Mouse (Mus musculus) MEL (cell line): ENCODE results near the gene Slc25a47. TPM values are rescaled to one million over a fixed set of nuclear protein-coding genes. Genes with fewer than 3 reads are reported as not detected.

Experiments
- DNase-seq: peaks from one replicate; pipeline ENCODE4 v3.0.0; 2011; ENCODE audit warnings: low read depth, low spot score
- H3K27ac ChIP-seq: 2 replicates; pipeline ENCODE4 v1.5.1; 2012; ENCODE audit warnings: low read depth, mild to moderate bottlenecking, control low read depth, low read length, moderate library complexity; ENCODE audit not compliant: control insufficient read depth
- H3K27me3 ChIP-seq, 2 experiments: fragments of 150-350 bp in 1 of 2; sonication (generic) in 1 of 2; 2 replicates each; pipeline ENCODE4 v1.6.1; 2012; ENCODE audit warnings: low read length in 2 of 2, mild to moderate bottlenecking in 2 of 2, improper control_type of control experiment in 1 of 2, moderate library complexity in 1 of 2; ENCODE audit not compliant: insufficient read depth in 2 of 2, control insufficient read depth in 1 of 2
- H3K36me3 ChIP-seq, 2 experiments: 2 replicates each; pipeline ENCODE4 v1.6.1; 2012 to 2014; ENCODE audit warnings: low read length in 2 of 2, improper control_type of control experiment in 1 of 2, inconsistent platforms in 1 of 2, mild to moderate bottlenecking in 1 of 2; ENCODE audit not compliant: insufficient read depth in 2 of 2, control insufficient read depth in 1 of 2
- H3K4me1 ChIP-seq, 2 experiments: fragments of 150-350 bp in 1 of 2; sonication (generic) in 1 of 2; 2 replicates each; pipeline ENCODE4 v1.6.1; 2012; ENCODE audit warnings: low read length in 2 of 2, improper control_type of control experiment in 1 of 2, mild to moderate bottlenecking in 1 of 2; ENCODE audit not compliant: insufficient read depth in 2 of 2, control insufficient read depth in 1 of 2
- H3K4me3 ChIP-seq, 2 experiments: fragments of 150-350 bp in 1 of 2; sonication (generic) in 1 of 2; 2 replicates each; pipeline ENCODE4 v1.5.1; 2012; ENCODE audit warnings: low read depth in 2 of 2, low read length in 2 of 2, mild to moderate bottlenecking in 2 of 2, moderate library complexity in 2 of 2, control low read depth in 1 of 2, improper control_type of control experiment in 1 of 2; ENCODE audit not compliant: control insufficient read depth in 1 of 2, insufficient read depth in 1 of 2
- H3K79me2 ChIP-seq: 2 replicates; pipeline ENCODE4 v1.6.1; 2012; ENCODE audit warnings: mild to moderate bottlenecking, low read length, moderate library complexity; ENCODE audit not compliant: control insufficient read depth, poor library complexity, insufficient read depth
- H3K9ac ChIP-seq: 2 replicates; pipeline ENCODE4 v1.6.1; 2012; ENCODE audit warnings: low read depth, mild to moderate bottlenecking, control low read depth, low read length, moderate library complexity; ENCODE audit not compliant: control insufficient read depth, poor library complexity, severe bottlenecking
- H3K9me3 ChIP-seq: fragments of 150-350 bp; sonication (generic); replicated peaks from 2 replicates; pipeline ENCODE4 v1.6.1; 2012; ENCODE audit warnings: mild to moderate bottlenecking, low read length, improper control_type of control experiment, moderate library complexity; ENCODE audit not compliant: insufficient read depth
- CHD1 ChIP-seq: IDR thresholded peaks from 2 replicates; pipeline ENCODE4 v1.6.1; 2012; ENCODE audit warnings: low read depth, mild to moderate bottlenecking, inconsistent platforms, low read length, improper control_type of control experiment
- CHD2 ChIP-seq: IDR thresholded peaks from 2 replicates; pipeline ENCODE4 v1.6.1; 2011; ENCODE audit warnings: low read length, improper control_type of control experiment
- CTCF ChIP-seq, 3 experiments: IDR thresholded peaks in 2 of 3; conservative IDR thresholded peaks in 1 of 3; 2 replicates each; pipeline ENCODE4 v1.5.1; 2011 to 2012; ENCODE audit warnings: low read length in 3 of 3, low read depth in 2 of 3, mild to moderate bottlenecking in 2 of 3, improper control_type of control experiment in 1 of 3, inconsistent platforms in 1 of 3, mixed read lengths in 1 of 3, moderate library complexity in 1 of 3; ENCODE audit not compliant: control insufficient read depth in 1 of 3, insufficient read depth in 1 of 3, poor library complexity in 1 of 3, severe bottlenecking in 1 of 3
- ETS1 ChIP-seq: IDR thresholded peaks from 2 replicates; pipeline ENCODE4 v1.6.1; 2012; ENCODE audit warnings: low read depth, mild to moderate bottlenecking, inconsistent platforms, low read length, improper control_type of control experiment, moderate library complexity
- HCFC1 ChIP-seq: IDR thresholded peaks from 2 replicates; pipeline ENCODE4 v1.6.1; 2012; ENCODE audit warnings: low read depth, mild to moderate bottlenecking, inconsistent platforms, low read length, improper control_type of control experiment, moderate library complexity
- MAFK ChIP-seq: IDR thresholded peaks from 2 replicates; pipeline ENCODE4 v1.6.1; 2011; ENCODE audit warnings: low read depth, mild to moderate bottlenecking, low read length, improper control_type of control experiment, borderline replicate concordance
- MAZ ChIP-seq: IDR thresholded peaks from 2 replicates; pipeline ENCODE4 v1.6.1; 2012; ENCODE audit warnings: low read depth, mild to moderate bottlenecking, inconsistent platforms, low read length, improper control_type of control experiment
- MXI1 ChIP-seq: IDR thresholded peaks from 2 replicates; pipeline ENCODE4 v1.6.1; 2011; ENCODE audit warnings: mild to moderate bottlenecking, low read depth, low read length, improper control_type of control experiment
- MYB ChIP-seq: IDR thresholded peaks from 2 replicates; pipeline ENCODE4 v1.6.1; 2011; ENCODE audit warnings: mild to moderate bottlenecking, low read depth, low read length, improper control_type of control experiment
- NELFE ChIP-seq: IDR thresholded peaks from 2 replicates; pipeline ENCODE4 v1.6.1; 2011; ENCODE audit warnings: low read depth, low read length, improper control_type of control experiment
- POLR2A ChIP-seq, 2 experiments: IDR thresholded peaks; 2 replicates each; pipeline ENCODE4 v1.6.1; 2011 to 2012; ENCODE audit warnings: low read length in 2 of 2, mild to moderate bottlenecking in 2 of 2, control low read depth in 1 of 2, improper control_type of control experiment in 1 of 2, low read depth in 1 of 2, moderate library complexity in 1 of 2; ENCODE audit not compliant: control insufficient read depth in 1 of 2, insufficient read depth in 1 of 2, poor library complexity in 1 of 2
- POLR2AphosphoS2 ChIP-seq: IDR thresholded peaks from 2 replicates; pipeline ENCODE4 v1.6.1; 2011; ENCODE audit warnings: low read length, improper control_type of control experiment
- POLR2AphosphoS5 ChIP-seq: IDR thresholded peaks from 2 replicates; pipeline ENCODE4 v1.6.1; 2012; ENCODE audit warnings: low read depth, borderline replicate concordance, mild to moderate bottlenecking, inconsistent platforms, low read length, moderate library complexity, mixed read lengths
- RAD21 ChIP-seq: IDR thresholded peaks from 2 replicates; pipeline ENCODE4 v1.6.1; 2011; ENCODE audit warnings: mild to moderate bottlenecking, low read depth, low read length, improper control_type of control experiment
- RCOR1 ChIP-seq: IDR thresholded peaks from 2 replicates; pipeline ENCODE4 v1.6.1; 2012; ENCODE audit warnings: low read depth, mild to moderate bottlenecking, inconsistent platforms, low read length, improper control_type of control experiment
- SIN3A ChIP-seq: IDR thresholded peaks from 2 replicates; pipeline ENCODE4 v1.6.1; 2012; ENCODE audit warnings: low read length, improper control_type of control experiment, inconsistent platforms
- SMC3 ChIP-seq: IDR thresholded peaks from 2 replicates; pipeline ENCODE4 v1.6.1; 2011; ENCODE audit warnings: low read depth, low read length, improper control_type of control experiment
- TBP ChIP-seq: IDR thresholded peaks from 2 replicates; pipeline ENCODE4 v1.8.0; 2011; ENCODE audit warnings: low read depth, low read length, improper control_type of control experiment
- TCF12 ChIP-seq: IDR thresholded peaks from 2 replicates; pipeline ENCODE4 v1.6.1; 2014; ENCODE audit warnings: low read depth, mild to moderate bottlenecking, inconsistent platforms, low read length, improper control_type of control experiment, moderate library complexity
- UBTF ChIP-seq: IDR thresholded peaks from 2 replicates; pipeline ENCODE4 v1.6.1; 2012; ENCODE audit warnings: low read depth, mild to moderate bottlenecking, inconsistent platforms, low read length, improper control_type of control experiment, moderate library complexity, borderline replicate concordance; ENCODE audit not compliant: insufficient read depth
- USF1 ChIP-seq: IDR thresholded peaks from 2 replicates; pipeline ENCODE4 v1.6.1; 2014; ENCODE audit warnings: low read depth, mild to moderate bottlenecking, inconsistent platforms, low read length, improper control_type of control experiment, moderate library complexity
- USF2 ChIP-seq, 2 experiments: IDR thresholded peaks; 2 replicates each; pipeline ENCODE4 v1.6.1; 2011 to 2012; ENCODE audit warnings: improper control_type of control experiment in 2 of 2, low read length in 2 of 2, borderline replicate concordance in 1 of 2, inconsistent platforms in 1 of 2, low read depth in 1 of 2, mild to moderate bottlenecking in 1 of 2; ENCODE audit not compliant: insufficient read depth in 1 of 2
- ZC3H11A ChIP-seq: IDR thresholded peaks from 2 replicates; pipeline ENCODE4 v1.6.1; 2012; ENCODE audit warnings: low read depth, mild to moderate bottlenecking, inconsistent platforms, low read length, improper control_type of control experiment
- ZKSCAN1 ChIP-seq: IDR thresholded peaks from 2 replicates; pipeline ENCODE4 v1.6.1; 2012; ENCODE audit warnings: low read depth, mild to moderate bottlenecking, inconsistent platforms, low read length, improper control_type of control experiment, moderate library complexity
- polyA plus RNA-seq, 2 experiments: library from polyadenylated mRNA; stranded (reverse) in 1 of 2; unstranded in 1 of 2; fragments of >175 nt in 1 of 2; fragments of >200 nt in 1 of 2; gene quantifications; 2 replicates each; pipeline versions ENCODE4 v1.2.1 to v1.2.4; 2012; ENCODE audit warnings: low replicate concordance in 2 of 2, low read depth in 1 of 2; ENCODE audit not compliant: insufficient read length in 2 of 2, insufficient read depth in 1 of 2, missing spikeins in 1 of 2
- total RNA-seq: library from RNA; depleted of rRNA; stranded (reverse); fragments of 300-350 nt; gene quantifications from 2 replicates; pipeline ENCODE4 v1.2.3, GENCODE M21; 2012

The Slc25a47 gene
- total and polyA plus RNA-seq, 3 experiments: 15.6 to 17.9 TPM; not detected in 1

GRCm38 (mm10) chr12:108873122-108873521 is 37.3 kb downstream of the Slc25a47 start:
- Histone ChIP-seq H3K4me1 (no peaks in the 10 kb centered on the region), H3K36me3 (peaks cover 0 to 14% of the 10 kb centered on the region in 2 experiments; a peak in 2 of 4 replicates), H3K27ac (no peak overlapping the region), H3K79me2 (no peaks in the 10 kb centered on the region), H3K9ac (no peak overlapping the region), H3K27me3 (no peaks in the 10 kb centered on the region), H3K9me3 (no peaks in the 10 kb centered on the region), H3K4me3 (no peak overlapping the region)
- DNase-seq: no peak
- TF ChIP-seq RAD21 (no peak), CHD1 (no peak), USF2 (IDR thresholded peaks at IDR 0.05; ENCODE audit: borderline replicate concordance in 1 of 2, insufficient read depth in 1 of 2, low read depth in 1 of 2, low read length in 2 of 2) (no peak), ZC3H11A (no peak), HCFC1 (no peak), RCOR1 (no peak), MYB (no peak), POLR2AphosphoS5 (no peak), ETS1 (no peak), CTCF (IDR thresholded peaks at IDR 0.05 in 2 of 3, conservative IDR thresholded peaks at IDR 0.05 in 1 of 3; ENCODE audit: control insufficient read depth in 1 of 3, insufficient read depth in 1 of 3, low read depth in 2 of 3, low read length in 3 of 3, poor library complexity in 1 of 3, severe bottlenecking in 1 of 3) (no peak), CHD2 (no peak), POLR2A (IDR thresholded peaks at IDR 0.05; ENCODE audit: control insufficient read depth in 1 of 2, insufficient read depth in 1 of 2, low read depth in 1 of 2, low read length in 2 of 2, poor library complexity in 1 of 2) (no peak), TCF12 (no peak)

DNA sequence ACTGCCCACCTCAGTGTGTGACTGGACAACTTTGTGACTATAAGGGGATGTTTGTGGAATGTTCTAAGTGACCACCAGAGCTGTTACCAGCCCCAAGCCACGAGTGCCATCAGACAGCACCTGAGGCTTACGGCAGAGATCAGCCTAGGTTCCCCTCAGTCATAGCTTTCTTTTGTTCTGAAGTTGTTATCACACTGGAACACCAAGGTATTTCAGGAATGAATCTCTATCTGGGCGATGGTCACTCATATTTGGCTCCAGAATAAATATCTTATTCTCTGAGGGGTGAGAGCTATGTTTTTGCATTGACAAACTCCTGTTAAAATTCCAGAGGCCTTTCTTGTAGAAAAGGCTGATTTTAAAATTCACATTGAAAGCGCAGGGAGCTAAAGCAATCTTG is 43.3 kb downstream of the Slc25a47 start:
- DNase-seq: no peak
- Histone ChIP-seq H3K36me3 (peaks cover 0 to 9% of the 10 kb centered on the region in 2 experiments; a peak in 2 of 4 replicates), H3K4me3 (no peak overlapping the region), H3K27me3 (no peaks in the 10 kb centered on the region), H3K27ac (no peak overlapping the region), H3K4me1 (no peaks in the 10 kb centered on the region), H3K9me3 (no peaks in the 10 kb centered on the region), H3K79me2 (no peaks in the 10 kb centered on the region), H3K9ac (no peak overlapping the region)
- TF ChIP-seq MAFK (no peak), UBTF (no peak), TCF12 (no peak), MXI1 (no peak), TBP (no peak), MAZ (no peak), NELFE (no peak), USF2 (IDR thresholded peaks at IDR 0.05; ENCODE audit: borderline replicate concordance in 1 of 2, insufficient read depth in 1 of 2, low read depth in 1 of 2, low read length in 2 of 2) (no peak), SIN3A (no peak), USF1 (no peak), SMC3 (no peak), ZKSCAN1 (no peak), POLR2AphosphoS2 (no peak), ETS1 (no peak), ZC3H11A (no peak)
